Mouse (Mus musculus) myocyte (in vitro differentiated cells): ENCODE results near the gene Fut1.
"Not testable (repeated sequence)": the region's sequence is repeated elsewhere in the genome, so short reads cannot be mapped to it uniquely, and the experiment has no call there.

Experiments used
- E2F4 ChIP-seq: IDR thresholded peaks from one replicate; pipeline ENCODE4 v1.6.1; 2011; ENCODE audit warnings: mild to moderate bottlenecking, control low read depth, moderate library complexity; ENCODE audit not compliant: insufficient read depth
- POLR2A ChIP-seq: IDR thresholded peaks from one replicate; pipeline ENCODE4 v1.6.1; 2011; ENCODE audit warnings: low read depth, mild to moderate bottlenecking, control low read depth, moderate library complexity; ENCODE audit not compliant: insufficient read length
- SRF ChIP-seq: IDR thresholded peaks from one replicate; pipeline ENCODE4 v1.6.1; 2011; ENCODE audit warnings: low read depth; ENCODE audit not compliant: control insufficient read depth, insufficient read length
- TCF12 ChIP-seq: IDR thresholded peaks from one replicate; pipeline ENCODE4 v1.6.1; 2011; ENCODE audit warnings: mild to moderate bottlenecking, control low read depth; ENCODE audit not compliant: poor library complexity, insufficient read depth, severe bottlenecking

DNA sequence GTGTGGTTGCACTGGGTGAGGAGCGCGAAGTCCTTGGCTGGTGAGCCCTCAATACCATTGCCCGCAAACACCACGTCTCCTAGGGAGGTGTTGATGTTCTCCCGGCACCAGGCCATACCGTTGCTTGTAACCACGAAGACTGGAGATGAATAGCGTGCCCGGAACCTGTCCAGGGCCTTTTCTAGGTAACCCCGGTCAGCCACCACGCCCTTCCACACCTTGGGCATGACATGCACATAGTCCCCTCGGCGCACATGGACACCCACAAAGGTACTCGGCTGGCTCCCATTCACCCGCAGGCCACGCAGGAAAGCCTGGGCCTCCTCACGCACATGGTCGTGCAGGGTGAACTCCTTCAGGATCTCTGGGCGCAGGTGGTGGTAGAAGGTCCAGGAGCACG lies 33.4 kb downstream of the Fut1 start:
- not testable (repeated sequence) for TF ChIP-seq TCF12, POLR2A, E2F4, SRF
